Mouse (Mus musculus) kidney, embryonic 15.5 days (tissue): ENCODE measurements at regions not wholly inside any gene's neighbourhood (a gene's known extent, or its start where the extent isn't known, plus 50 kb on each side); places are given as distances from the start of the nearest gene placed in this dataset.

Experiments
- ATAC-seq: fragments of 200-750 bp; cut with Nextera tagmentation; replicated peaks from 2 replicates; pipeline ENCODE4 v1.8.0; 2017; ENCODE audit warnings: moderate TSS enrichment; ENCODE audit not compliant: low FRiP score
- H3K27ac ChIP-seq: fragments of 300-500 bp; sonication (generic); 2 replicates; pipeline ENCODE4 v1.5.1; 2015; ENCODE audit warnings: mild to moderate bottlenecking, inconsistent platforms
- H3K27me3 ChIP-seq: fragments of 300-500 bp; sonication (generic); 2 replicates; pipeline ENCODE4 v1.6.1; 2015; ENCODE audit warnings: inconsistent platforms
- H3K36me3 ChIP-seq: fragments of 300-500 bp; sonication (generic); 2 replicates; pipeline ENCODE4 v1.6.1; 2015; ENCODE audit warnings: inconsistent platforms
- H3K4me1 ChIP-seq: fragments of 300-500 bp; sonication (generic); 2 replicates; pipeline ENCODE4 v1.6.1; 2015; ENCODE audit warnings: inconsistent platforms
- H3K4me2 ChIP-seq: fragments of 300-500 bp; sonication (generic); 2 replicates; pipeline ENCODE4 v1.6.1; 2015; ENCODE audit warnings: moderate library complexity, mild to moderate bottlenecking, inconsistent platforms
- H3K4me3 ChIP-seq: fragments of 300-500 bp; sonication (generic); replicated peaks from 2 replicates; pipeline ENCODE4 v1.5.1; 2015; ENCODE audit warnings: mild to moderate bottlenecking, inconsistent platforms
- H3K9ac ChIP-seq: fragments of 300-500 bp; sonication (generic); 2 replicates; pipeline ENCODE4 v1.6.1; 2015; ENCODE audit warnings: mild to moderate bottlenecking, inconsistent platforms
- H3K9me3 ChIP-seq: fragments of 300-500 bp; sonication (generic); replicated peaks from 2 replicates; pipeline ENCODE4 v1.6.1; 2016; ENCODE audit warnings: inconsistent platforms
- WGBS: fragments of 180-500 bp; shearing (Covaris S2); methylation state at CpG from one replicate; pipeline ENCODE4 v1.1.7; 2015; ENCODE audit warnings: mixed read lengths; 5-methylcytosine and 5-hydroxymethylcytosine counted together

DNA sequence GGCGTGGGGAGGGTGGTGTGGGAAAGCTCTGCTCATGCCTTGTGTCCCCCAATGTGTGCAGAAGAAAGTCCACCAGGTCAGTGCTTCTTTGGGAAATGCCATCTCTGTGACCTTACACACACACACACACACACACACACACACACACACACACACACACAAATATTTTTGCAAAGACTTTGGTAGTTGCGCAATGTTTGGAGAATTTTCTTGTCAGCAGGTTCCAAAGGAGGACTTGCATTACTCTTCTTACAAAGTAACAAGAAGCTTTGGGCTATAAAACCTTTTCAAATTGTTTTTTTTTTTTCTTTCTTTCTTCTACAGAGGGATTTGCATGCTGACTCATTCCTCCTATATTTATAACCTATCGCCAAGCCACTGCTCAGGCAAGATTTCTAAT, 59.1 kb upstream of the Npvf start:
- 0 out of 2 replicates have a peak, but pooled peaks cover 4% of the 10 kb centered on the region for H3K4me1 ChIP-seq
- H3K9ac ChIP-seq = no peak overlapping the region
- no peak overlapping the region for H3K4me3 ChIP-seq
- H3K27ac ChIP-seq = no peak overlapping the region
- no peak for ATAC-seq
- H3K36me3 ChIP-seq = no peaks in the 10 kb centered on the region
- no peaks in the 10 kb centered on the region for H3K9me3 ChIP-seq
- H3K4me2 ChIP-seq = no peak overlapping the region
- WGBS = 87% methylated on average over 3 of the region's 3 CpGs
- H3K27me3 ChIP-seq = no peaks in the 10 kb centered on the region

GRCm38 (mm10) chr6:50718631-50719030, 64.4 kb upstream of the Npvf start:
- Histone ChIP-seq H3K4me3 (no peak overlapping the region), H3K9me3 (no peaks in the 10 kb centered on the region), H3K27me3 (no peaks in the 10 kb centered on the region), H3K4me1 (no peaks in the 10 kb centered on the region), H3K9ac (no peak overlapping the region), H3K4me2 (no peak overlapping the region), H3K36me3 (no peaks in the 10 kb centered on the region), H3K27ac (no peak overlapping the region)
- no peak for ATAC-seq
- WGBS = 53% methylated on average over 4 of the region's 4 CpGs

DNA sequence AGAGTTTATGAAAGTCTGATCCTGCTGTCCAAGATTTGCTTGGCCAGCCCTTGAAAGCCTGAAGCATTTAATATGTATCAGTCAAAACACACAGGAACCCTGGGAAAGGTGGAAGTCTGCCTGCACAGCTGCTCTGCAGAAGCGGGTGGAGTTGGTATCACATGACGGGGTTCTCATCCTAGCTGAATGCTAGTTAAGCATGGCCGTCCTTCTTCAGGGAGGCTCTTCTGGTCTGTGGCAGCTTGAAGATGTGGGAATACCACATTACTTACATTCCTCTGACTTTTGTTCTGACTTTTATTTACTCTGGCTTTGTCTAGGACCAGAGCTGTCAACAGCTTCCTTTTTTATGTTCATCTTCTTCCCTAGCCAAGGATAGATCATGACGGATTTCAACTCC, 66.1 kb upstream of the Npvf start:
- Histone ChIP-seq H3K9ac (no peak overlapping the region), H3K4me1 (no peaks in the 10 kb centered on the region), H3K36me3 (no peaks in the 10 kb centered on the region), H3K27ac (no peak overlapping the region), H3K4me2 (no peak overlapping the region), H3K27me3 (no peaks in the 10 kb centered on the region), H3K9me3 (no peaks in the 10 kb centered on the region), H3K4me3 (no peak overlapping the region)
- WGBS = 43% methylated on average over 4 of the region's 4 CpGs
- no peak for ATAC-seq

DNA sequence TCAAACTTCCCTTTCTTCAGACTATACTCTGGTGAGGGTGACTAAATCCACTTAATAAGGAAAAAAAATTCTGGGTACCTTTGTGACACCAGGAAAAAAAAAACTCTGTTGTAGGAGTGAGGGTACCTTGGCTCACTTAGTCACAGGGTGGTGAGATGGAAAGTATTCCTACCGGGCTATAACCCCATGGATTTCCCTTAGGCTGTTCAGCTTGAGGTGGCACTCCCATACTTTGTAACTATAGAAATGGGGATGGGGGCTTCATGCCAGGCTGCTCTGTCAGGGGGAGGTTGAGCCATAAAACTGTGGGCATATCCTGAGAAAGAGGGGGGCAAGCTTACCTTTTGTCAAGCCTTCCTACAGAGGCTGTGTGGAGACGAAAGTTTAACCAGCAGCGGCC, 71.4 kb upstream of the Npvf start:
- ATAC-seq = no peak
- no peaks in the 10 kb centered on the region for H3K9me3 ChIP-seq

DNA sequence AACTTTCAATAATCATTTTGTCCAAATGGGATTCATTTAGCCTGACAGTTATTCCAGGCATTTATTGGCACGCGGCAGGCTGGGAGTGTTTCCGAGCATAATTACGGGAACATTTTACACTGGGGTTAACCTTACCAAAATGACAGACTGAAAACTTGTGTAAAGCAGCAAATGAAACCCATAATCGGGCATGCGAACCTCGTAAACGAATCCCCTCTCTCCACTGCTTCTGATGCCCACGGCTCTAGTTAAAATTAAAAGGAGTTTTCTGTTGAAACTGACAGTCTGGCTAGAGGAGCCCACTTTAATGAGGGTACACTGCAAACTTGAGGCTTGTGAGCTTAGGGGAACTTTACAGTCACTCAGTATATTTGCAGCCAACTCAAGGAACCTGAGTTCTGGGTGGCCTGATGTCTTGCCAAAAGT, 71.9 kb upstream of the Npvf start:
- Histone ChIP-seq H3K4me2 (no peak overlapping the region), H3K27me3 (no peaks in the 10 kb centered on the region), H3K4me3 (no peak overlapping the region), H3K9me3 (no peaks in the 10 kb centered on the region), H3K4me1 (peaks cover 9% of the 10 kb centered on the region; the same call in 1 of the 2 replicates), H3K36me3 (no peaks in the 10 kb centered on the region), H3K9ac (no peak overlapping the region), H3K27ac (no peak overlapping the region)
- WGBS = 60% methylated on average over 9 of the region's 9 CpGs
- no peak for ATAC-seq

More for the DNA sequence above, 71.4 kb upstream of the Npvf start:
- no peak overlapping the region for H3K4me3 ChIP-seq
- H3K27me3 ChIP-seq = no peaks in the 10 kb centered on the region
- no peak overlapping the region for H3K4me2 ChIP-seq
- WGBS = 70% methylated on average over 3 of the region's 3 CpGs
- H3K27ac ChIP-seq = no peak overlapping the region
- H3K9ac ChIP-seq = no peak overlapping the region
- no peaks in the 10 kb centered on the region for H3K36me3 ChIP-seq
- peaks cover 4% of the 10 kb centered on the region; the same call in 1 of the 2 replicates for H3K4me1 ChIP-seq

GRCm38 (mm10) chr6:50730744-50731718, 76.8 kb upstream of the Npvf start:
- H3K4me1 ChIP-seq = peaks cover 5% of the 10 kb centered on the region; the same call in 1 of the 2 replicates
- H3K27ac ChIP-seq = 0 out of 2 replicates have a peak overlapping the region, but pooled peaks have one; percentile 2
- no peaks in the 10 kb centered on the region for H3K27me3 ChIP-seq
- no peak overlapping the region for H3K9ac ChIP-seq
- ATAC-seq = no peak
- 31% methylated on average over 14 of the region's 14 CpGs for WGBS
- H3K4me3 ChIP-seq = no peak overlapping the region
- no peaks in the 10 kb centered on the region for H3K36me3 ChIP-seq
- no peaks in the 10 kb centered on the region for H3K9me3 ChIP-seq
- H3K4me2 ChIP-seq = no peak overlapping the region

- ATAC-seq = no peak
- WGBS = 91% methylated on average over 2 of the region's 2 CpGs
- no peak overlapping the region for H3K4me2 ChIP-seq
- H3K9me3 ChIP-seq = no peaks in the 10 kb centered on the region
- H3K27me3 ChIP-seq = no peaks in the 10 kb centered on the region
- H3K36me3 ChIP-seq = no peaks in the 10 kb centered on the region
- H3K4me1 ChIP-seq = peaks cover 5% of the 10 kb centered on the region; the same call in 1 of the 2 replicates
- no peak overlapping the region for H3K4me3 ChIP-seq
- H3K9ac ChIP-seq = no peak overlapping the region
- H3K27ac ChIP-seq = no peak overlapping the region
Observed at GRCm38 (mm10) chr6:50734701-50735100, 80.5 kb upstream of the Npvf start.

DNA sequence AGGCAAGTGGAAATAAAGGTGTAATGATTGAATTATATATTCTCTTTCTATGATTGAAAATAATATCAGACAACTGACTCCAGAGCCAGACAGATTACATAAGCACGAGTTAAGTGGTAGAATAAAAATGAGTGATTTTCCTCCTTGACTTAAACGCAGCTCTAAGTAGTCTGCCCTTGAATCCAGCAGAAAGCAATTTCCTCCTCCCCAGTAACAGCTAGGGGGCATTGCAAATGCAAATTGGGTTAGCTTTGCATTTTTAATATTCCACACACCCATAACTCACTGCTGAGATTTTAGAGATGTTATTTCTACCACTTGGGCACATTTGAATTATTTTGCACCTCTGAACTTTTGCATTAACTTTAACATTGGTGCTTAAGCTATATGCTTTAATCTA, 81.6 kb upstream of the Npvf start:
- H3K4me3 ChIP-seq = no peak overlapping the region
- no peak for ATAC-seq
- no peak overlapping the region for H3K9ac ChIP-seq
- no peaks in the 10 kb centered on the region for H3K9me3 ChIP-seq
- no peaks in the 10 kb centered on the region for H3K36me3 ChIP-seq
- WGBS = 46% methylated on average over 2 of the region's 2 CpGs
- H3K4me2 ChIP-seq = no peak overlapping the region
- no peaks in the 10 kb centered on the region for H3K27me3 ChIP-seq
- peaks cover 3% of the 10 kb centered on the region; the same call in 1 of the 2 replicates for H3K4me1 ChIP-seq
- H3K27ac ChIP-seq = no peak overlapping the region

DNA sequence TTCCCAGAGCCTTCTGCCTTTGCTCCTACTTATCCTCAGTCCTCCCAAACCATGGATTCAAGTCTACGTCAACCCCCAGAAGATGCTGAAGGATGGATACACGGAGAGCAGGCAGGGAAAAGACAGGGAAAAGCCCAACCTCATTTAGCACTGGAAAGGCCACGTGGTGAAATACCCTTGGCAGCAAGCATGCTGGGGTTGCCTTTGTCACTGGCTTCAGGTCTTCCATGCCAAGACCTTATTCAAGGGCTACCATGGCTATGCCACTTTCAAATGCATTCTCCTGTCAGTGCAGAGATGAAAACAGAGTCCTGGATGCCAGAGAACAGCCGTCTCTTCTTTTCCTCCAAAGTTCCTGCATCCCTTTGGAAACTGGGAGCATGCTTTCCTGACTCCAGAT, 87.8 kb upstream of the Npvf start:
- Histone ChIP-seq H3K27ac (no peak overlapping the region), H3K4me1 (0 out of 2 replicates have a peak, but pooled peaks cover 6% of the 10 kb centered on the region), H3K9ac (no peak overlapping the region), H3K36me3 (no peaks in the 10 kb centered on the region), H3K27me3 (no peaks in the 10 kb centered on the region), H3K9me3 (no peaks in the 10 kb centered on the region), H3K4me3 (no peak overlapping the region), H3K4me2 (no peak overlapping the region)
- ATAC-seq = no peak
- 79% methylated on average over 4 of the region's 4 CpGs for WGBS

DNA sequence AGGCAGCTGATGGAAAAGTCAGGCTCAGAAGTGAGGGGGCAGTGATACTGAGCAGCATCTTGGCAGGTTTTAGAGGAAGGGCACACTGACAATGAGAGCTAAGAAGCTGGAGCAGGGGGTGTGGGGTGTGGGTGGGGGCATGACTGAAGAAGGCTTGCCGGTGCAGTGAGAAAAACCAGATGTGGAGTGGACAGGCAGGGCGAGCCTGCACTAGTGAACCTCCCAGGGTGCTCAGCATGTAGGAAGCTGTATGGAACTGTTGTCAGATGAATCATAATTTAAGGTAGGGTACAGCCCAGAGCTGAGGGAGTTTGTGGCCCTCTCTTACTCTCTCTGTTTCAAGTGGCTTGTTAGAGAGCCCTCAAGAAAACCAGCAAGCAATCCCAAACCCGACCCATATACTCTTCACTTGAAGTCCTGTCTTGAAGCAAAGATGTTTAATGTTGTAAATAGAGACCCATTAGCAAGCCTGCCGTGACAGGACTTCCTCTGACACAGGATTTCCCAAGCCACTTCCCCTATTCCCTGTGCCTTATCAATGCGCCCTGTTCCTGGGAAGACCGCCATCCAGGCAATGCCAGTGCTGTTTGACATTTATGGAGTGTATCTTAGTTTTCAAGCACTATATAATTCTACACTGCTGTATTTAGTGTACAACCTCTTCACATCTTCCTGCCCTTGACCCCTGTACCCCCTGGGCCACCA, 90.4 kb upstream of the Npvf start:
- ATAC-seq = no peak
- Histone ChIP-seq H3K27me3 (no peaks in the 10 kb centered on the region), H3K4me1 (0 out of 2 replicates have a peak, but pooled peaks cover 9% of the 10 kb centered on the region), H3K4me3 (no peak overlapping the region), H3K36me3 (no peaks in the 10 kb centered on the region), H3K27ac (no peak overlapping the region), H3K4me2 (no peak overlapping the region), H3K9me3 (no peaks in the 10 kb centered on the region), H3K9ac (no peak overlapping the region)
- WGBS = 61% methylated on average over 6 of the region's 6 CpGs

DNA sequence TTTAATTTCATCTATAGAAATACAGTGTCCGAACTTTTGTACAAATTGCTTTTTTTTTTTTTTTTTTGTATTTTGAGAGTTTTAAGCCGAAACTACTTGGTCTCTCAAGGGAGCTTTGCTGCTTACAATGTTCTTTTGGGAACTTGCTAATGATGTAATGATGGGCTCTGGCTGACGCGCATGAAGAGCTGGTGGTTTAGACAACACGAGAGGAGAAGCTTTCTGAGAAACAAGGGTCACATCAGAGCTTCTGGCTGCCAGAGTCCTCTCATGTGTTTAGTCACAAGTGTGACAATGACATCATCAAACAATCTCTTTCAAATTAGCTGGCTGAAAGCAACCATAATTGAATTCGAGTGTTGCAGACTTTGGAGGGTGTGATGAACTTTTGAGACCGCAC, 98.9 kb upstream of the Npvf start:
- Histone ChIP-seq H3K4me1 (0 out of 2 replicates have a peak, but pooled peaks cover 2% of the 10 kb centered on the region), H3K9ac (no peak overlapping the region), H3K4me3 (no peak overlapping the region), H3K36me3 (no peaks in the 10 kb centered on the region), H3K27me3 (no peaks in the 10 kb centered on the region), H3K9me3 (no peaks in the 10 kb centered on the region), H3K4me2 (no peak overlapping the region), H3K27ac (no peak overlapping the region)
- no peak for ATAC-seq
- 80% methylated on average over 7 of the region's 7 CpGs for WGBS

GRCm38 (mm10) chr6:50754786-50755185, 100.5 kb upstream of the Npvf start:
- H3K4me3 ChIP-seq = no peak overlapping the region
- H3K9ac ChIP-seq = no peak overlapping the region
- WGBS = 94% methylated on average over 12 of the region's 12 CpGs
- H3K4me2 ChIP-seq = no peak overlapping the region
- no peak for ATAC-seq
- H3K9me3 ChIP-seq = no peaks in the 10 kb centered on the region
- no peak overlapping the region for H3K27ac ChIP-seq
- H3K4me1 ChIP-seq = no peaks in the 10 kb centered on the region
- no peaks in the 10 kb centered on the region for H3K27me3 ChIP-seq
- no peaks in the 10 kb centered on the region for H3K36me3 ChIP-seq
